Mouse (Mus musculus): ENCODE measurements around the gene Rad54l2. TPM values are rescaled to one million over a fixed set of nuclear protein-coding genes. Genes with fewer than 3 reads are reported as not detected.

The Rad54l2 gene
- polyA plus RNA-seq, 1 experiment from 2014 or later, result 4.8 TPM

GRCm38 (mm10) chr9:106733690-106734089, 55.3 kb downstream of the Rad54l2 start:
- H3K27ac ChIP-seq (ENCODE audit: low read length), result no peak overlapping the region
- ATAC-seq (ENCODE audit: insufficient read depth, low FRiP score), result no peak
- H3K36me3 ChIP-seq (ENCODE audit: control insufficient read depth, insufficient read depth, low read length), result no peaks in the 10 kb centered on the region
- no peak overlapping the region for H3K4me2 ChIP-seq (ENCODE audit: low read depth, low read length)
- H3K9ac ChIP-seq (ENCODE audit: low read length), result no peak overlapping the region
- no peaks in the 10 kb centered on the region for H3K27me3 ChIP-seq (ENCODE audit: control insufficient read depth, insufficient read depth, low read length)
- WGBS, result 76% methylated on average over 2 of the region's 2 CpGs
- H3K9me3 ChIP-seq (replicated peaks; ENCODE audit: control insufficient read depth, low read length), result no peaks in the 10 kb centered on the region
- H3K4me3 ChIP-seq (replicated peaks; ENCODE audit: low read length), result no peak overlapping the region
- no peaks in the 10 kb centered on the region for H3K4me1 ChIP-seq (ENCODE audit: control insufficient read depth, insufficient read depth, low read length)

- no peaks in the 10 kb centered on the region for H3K36me3 ChIP-seq (ENCODE audit: control insufficient read depth, insufficient read depth, low read length)
- ATAC-seq (ENCODE audit: insufficient read depth, low FRiP score), result no peak
- H3K4me3 ChIP-seq (replicated peaks; ENCODE audit: low read length), result no peak overlapping the region
- 82% methylated on average over 2 of the region's 2 CpGs for WGBS
- no peaks in the 10 kb centered on the region for H3K9me3 ChIP-seq (replicated peaks; ENCODE audit: control insufficient read depth, low read length)
- H3K27ac ChIP-seq (ENCODE audit: low read length), result no peak overlapping the region
- H3K4me2 ChIP-seq (ENCODE audit: low read depth, low read length), result no peak overlapping the region
- no peak overlapping the region for H3K9ac ChIP-seq (ENCODE audit: low read length)
- no peaks in the 10 kb centered on the region for H3K27me3 ChIP-seq (ENCODE audit: control insufficient read depth, insufficient read depth, low read length)
- H3K4me1 ChIP-seq (ENCODE audit: control insufficient read depth, insufficient read depth, low read length), result no peaks in the 10 kb centered on the region
Observed at GRCm38 (mm10) chr9:106729416-106729815, 59.6 kb downstream of the Rad54l2 start.

- Histone ChIP-seq H3K27me3 (ENCODE audit: control insufficient read depth, insufficient read depth, low read length) (no peaks in the 10 kb centered on the region), H3K27ac (ENCODE audit: low read length) (no peak overlapping the region), H3K4me2 (ENCODE audit: low read depth, low read length) (no peak overlapping the region), H3K4me3 (replicated peaks; ENCODE audit: low read length) (no peak overlapping the region), H3K36me3 (ENCODE audit: control insufficient read depth, insufficient read depth, low read length) (no peaks in the 10 kb centered on the region), H3K9ac (ENCODE audit: low read length) (no peak overlapping the region), H3K4me1 (ENCODE audit: control insufficient read depth, insufficient read depth, low read length) (no peaks in the 10 kb centered on the region), H3K9me3 (replicated peaks; ENCODE audit: control insufficient read depth, low read length) (no peaks in the 10 kb centered on the region)
- WGBS, result 68% methylated on average over 1 of the region's 1 CpGs
- peak; percentile 47; the same call in 1 of the 2 replicates for ATAC-seq (ENCODE audit: insufficient read depth, low FRiP score)
Observed at GRCm38 (mm10) chr9:106726891-106727290, 62.1 kb downstream of the Rad54l2 start.

GRCm38 (mm10) chr9:106725435-106725834, 63.6 kb downstream of the Rad54l2 start:
- no peak overlapping the region for H3K4me2 ChIP-seq (ENCODE audit: low read depth, low read length)
- H3K36me3 ChIP-seq (ENCODE audit: control insufficient read depth, insufficient read depth, low read length), result no peaks in the 10 kb centered on the region
- H3K9ac ChIP-seq (ENCODE audit: low read length), result no peak overlapping the region
- 92% methylated on average over 2 of the region's 2 CpGs for WGBS
- no peak overlapping the region for H3K4me3 ChIP-seq (replicated peaks; ENCODE audit: low read length)
- H3K27me3 ChIP-seq (ENCODE audit: control insufficient read depth, insufficient read depth, low read length), result no peaks in the 10 kb centered on the region
- H3K9me3 ChIP-seq (replicated peaks; ENCODE audit: control insufficient read depth, low read length), result no peaks in the 10 kb centered on the region
- no peak overlapping the region for H3K27ac ChIP-seq (ENCODE audit: low read length)
- ATAC-seq (ENCODE audit: insufficient read depth, low FRiP score), result no peak
- H3K4me1 ChIP-seq (ENCODE audit: control insufficient read depth, insufficient read depth, low read length), result no peaks in the 10 kb centered on the region

- no peaks in the 10 kb centered on the region for H3K36me3 ChIP-seq (ENCODE audit: control insufficient read depth, insufficient read depth, low read length)
- H3K27me3 ChIP-seq (ENCODE audit: control insufficient read depth, insufficient read depth, low read length), result no peaks in the 10 kb centered on the region
- no peaks in the 10 kb centered on the region for H3K9me3 ChIP-seq (replicated peaks; ENCODE audit: control insufficient read depth, low read length)
- WGBS, result 80% methylated on average over 1 of the region's 1 CpGs
- H3K9ac ChIP-seq (ENCODE audit: low read length), result no peak overlapping the region
- H3K4me3 ChIP-seq (replicated peaks; ENCODE audit: low read length), result no peak overlapping the region
- no peak overlapping the region for H3K4me2 ChIP-seq (ENCODE audit: low read depth, low read length)
- H3K27ac ChIP-seq (ENCODE audit: low read length), result no peak overlapping the region
- no peaks in the 10 kb centered on the region for H3K4me1 ChIP-seq (ENCODE audit: control insufficient read depth, insufficient read depth, low read length)
- ATAC-seq (ENCODE audit: insufficient read depth, low FRiP score), result no peak
Observed at GRCm38 (mm10) chr9:106724864-106725263, 64.1 kb downstream of the Rad54l2 start.

GRCm38 (mm10) chr9:106716729-106717128, 72.3 kb downstream of the Rad54l2 start:
- no peaks in the 10 kb centered on the region for H3K27me3 ChIP-seq (ENCODE audit: control insufficient read depth, insufficient read depth, low read length)
- no peaks in the 10 kb centered on the region for H3K4me1 ChIP-seq (ENCODE audit: control insufficient read depth, insufficient read depth, low read length)
- no peak overlapping the region for H3K9ac ChIP-seq (ENCODE audit: low read length)
- H3K27ac ChIP-seq (ENCODE audit: low read length), result no peak overlapping the region
- ATAC-seq (ENCODE audit: insufficient read depth, low FRiP score), result no peak
- no peak overlapping the region for H3K4me3 ChIP-seq (replicated peaks; ENCODE audit: low read length)
- WGBS, result 93% methylated on average over 4 of the region's 4 CpGs
- no peaks in the 10 kb centered on the region for H3K9me3 ChIP-seq (replicated peaks; ENCODE audit: control insufficient read depth, low read length)
- peaks cover 5% of the 10 kb centered on the region; the same call in 1 of the 2 replicates for H3K36me3 ChIP-seq (ENCODE audit: control insufficient read depth, insufficient read depth, low read length)
- no peak overlapping the region for H3K4me2 ChIP-seq (ENCODE audit: low read depth, low read length)

- no peaks in the 10 kb centered on the region for H3K4me1 ChIP-seq (ENCODE audit: control insufficient read depth, insufficient read depth, low read length)
- 92% methylated on average over 2 of the region's 2 CpGs for WGBS
- no peak overlapping the region for H3K4me2 ChIP-seq (ENCODE audit: low read depth, low read length)
- no peak overlapping the region for H3K27ac ChIP-seq (ENCODE audit: low read length)
- no peaks in the 10 kb centered on the region for H3K27me3 ChIP-seq (ENCODE audit: control insufficient read depth, insufficient read depth, low read length)
- no peak for ATAC-seq (ENCODE audit: insufficient read depth, low FRiP score)
- H3K36me3 ChIP-seq (ENCODE audit: control insufficient read depth, insufficient read depth, low read length), result peaks cover 5% of the 10 kb centered on the region; the same call in 1 of the 2 replicates
- no peak overlapping the region for H3K4me3 ChIP-seq (replicated peaks; ENCODE audit: low read length)
- no peak overlapping the region for H3K9ac ChIP-seq (ENCODE audit: low read length)
- H3K9me3 ChIP-seq (replicated peaks; ENCODE audit: control insufficient read depth, low read length), result no peaks in the 10 kb centered on the region
Observed at GRCm38 (mm10) chr9:106716232-106716631, 72.8 kb downstream of the Rad54l2 start.

- Histone ChIP-seq H3K9me3 (replicated peaks; ENCODE audit: control insufficient read depth, low read length) (no peaks in the 10 kb centered on the region), H3K4me2 (ENCODE audit: low read depth, low read length) (no peak overlapping the region), H3K4me1 (ENCODE audit: control insufficient read depth, insufficient read depth, low read length) (no peaks in the 10 kb centered on the region), H3K27me3 (ENCODE audit: control insufficient read depth, insufficient read depth, low read length) (no peaks in the 10 kb centered on the region), H3K36me3 (ENCODE audit: control insufficient read depth, insufficient read depth, low read length) (peaks cover 10% of the 10 kb centered on the region; the same call in 1 of the 2 replicates), H3K27ac (ENCODE audit: low read length) (no peak overlapping the region), H3K9ac (ENCODE audit: low read length) (no peak overlapping the region), H3K4me3 (replicated peaks; ENCODE audit: low read length) (no peak overlapping the region)
- WGBS, result 86% methylated on average over 2 of the region's 2 CpGs
- ATAC-seq (ENCODE audit: insufficient read depth, low FRiP score), result no peak
Observed at GRCm38 (mm10) chr9:106712470-106712869, 76.5 kb downstream of the Rad54l2 start.

GRCm38 (mm10) chr9:106692973-106693481, 96.0 kb downstream of the Rad54l2 start:
- Histone ChIP-seq H3K27ac (ENCODE audit: low read length) (no peak overlapping the region), H3K4me3 (replicated peaks; ENCODE audit: low read length) (no peak overlapping the region), H3K4me2 (ENCODE audit: low read depth, low read length) (no peak overlapping the region), H3K9me3 (replicated peaks; ENCODE audit: control insufficient read depth, low read length) (no peaks in the 10 kb centered on the region), H3K9ac (ENCODE audit: low read length) (no peak overlapping the region), H3K4me1 (ENCODE audit: control insufficient read depth, insufficient read depth, low read length) (no peaks in the 10 kb centered on the region), H3K27me3 (ENCODE audit: control insufficient read depth, insufficient read depth, low read length) (no peaks in the 10 kb centered on the region), H3K36me3 (ENCODE audit: control insufficient read depth, insufficient read depth, low read length) (peaks cover 4% of the 10 kb centered on the region; the same call in 1 of the 2 replicates)
- ATAC-seq (ENCODE audit: insufficient read depth, low FRiP score), result no peak
- 92% methylated on average over 11 of the region's 11 CpGs for WGBS

Measured in stomach, embryonic 16.5 days (tissue).